Mouse (Mus musculus): ENCODE results near the gene Ddx42. TPM values are rescaled to one million over a fixed set of nuclear protein-coding genes. Genes with fewer than 3 reads are reported as not detected.
A peak's percentile ranks its signal among the peaks of the same experiment; 100 is the strongest.
"Not testable (repeated sequence)": the region's sequence is repeated elsewhere in the genome, so short reads cannot be mapped to it uniquely, and the experiment has no call there.

The Ddx42 gene
- polyA plus RNA-seq, 1 experiment, result 5.2 TPM

- peaks cover 10% of the 10 kb centered on the region for H3K36me3 ChIP-seq (ENCODE audit: control insufficient read depth, insufficient read depth, low read length)
- TF ChIP-seq POLR2A (IDR thresholded peaks at IDR 0.05; ENCODE audit: low read depth, low read length), result no peak
- no peak for TF ChIP-seq CTCF (IDR thresholded peaks at IDR 0.05; ENCODE audit: extremely low read depth, insufficient read length, insufficient replicate concordance, low read depth, low read length)
- H3K4me1 ChIP-seq (ENCODE audit: control insufficient read depth, insufficient read depth, insufficient read length, low read length), result no peaks in the 10 kb centered on the region; the same call in 1 of the 2 replicates
- no peak overlapping the region for H3K27ac ChIP-seq (ENCODE audit: insufficient read depth, low read depth, low read length)
- WGBS, result 56% methylated on average over 3 of the region's 3 CpGs
- no peaks in the 10 kb centered on the region for H3K27me3 ChIP-seq (ENCODE audit: control insufficient read depth, insufficient read depth, low read length)
- H3K4me3 ChIP-seq (ENCODE audit: low read depth, low read length), result no peak overlapping the region
These were observed 3.9 kb downstream of the Ddx42 start for GRCm38 (mm10) chr11:106220603-106221002.

- H3K36me3 ChIP-seq (ENCODE audit: control insufficient read depth, insufficient read depth, low read length), result peaks cover 53% of the 10 kb centered on the region
These were observed 17.3 kb downstream of the Ddx42 start for GRCm38 (mm10) chr11:106233978-106234377.

GRCm38 (mm10) chr11:106246834-106247233 is 30.1 kb downstream of the Ddx42 start:
- 95% methylated on average over 1 of the region's 1 CpGs for WGBS
- H3K4me3 ChIP-seq (ENCODE audit: low read depth, low read length), result no peak overlapping the region
- no peak overlapping the region for H3K27ac ChIP-seq (ENCODE audit: insufficient read depth, low read depth, low read length)
- TF ChIP-seq POLR2A (IDR thresholded peaks at IDR 0.05; ENCODE audit: low read depth, low read length), result no peak
- TF ChIP-seq CTCF (IDR thresholded peaks at IDR 0.05; ENCODE audit: extremely low read depth, insufficient read length, insufficient replicate concordance, low read depth, low read length), result no peak; the same call in 1 of the 2 replicates
- no peaks in the 10 kb centered on the region for H3K27me3 ChIP-seq (ENCODE audit: control insufficient read depth, insufficient read depth, low read length)
- H3K36me3 ChIP-seq (ENCODE audit: control insufficient read depth, insufficient read depth, low read length), result peaks cover 86% of the 10 kb centered on the region
- no peaks in the 10 kb centered on the region for H3K4me1 ChIP-seq (ENCODE audit: control insufficient read depth, insufficient read depth, insufficient read length, low read length)

More at GRCm38 (mm10) chr11:106233978-106234377, 17.3 kb downstream of the Ddx42 start:
- WGBS, result 75% methylated on average over 8 of the region's 8 CpGs
- not testable (repeated sequence) for H3K27me3 ChIP-seq (ENCODE audit: control insufficient read depth, insufficient read depth, low read length); H3K27ac ChIP-seq (ENCODE audit: insufficient read depth, low read depth, low read length); H3K4me1 ChIP-seq (ENCODE audit: control insufficient read depth, insufficient read depth, insufficient read length, low read length); H3K4me3 ChIP-seq (ENCODE audit: low read depth, low read length)

- WGBS, result 63% methylated on average over 7 of the region's 7 CpGs
- H3K27ac ChIP-seq (ENCODE audit: insufficient read depth, low read depth, low read length), result no peak overlapping the region
These were observed 32.6 kb downstream of the Ddx42 start for GRCm38 (mm10) chr11:106249326-106249725.

GRCm38 (mm10) chr11:106254767-106255166 is 38.0 kb downstream of the Ddx42 start:
- TF ChIP-seq CTCF (IDR thresholded peaks at IDR 0.05; ENCODE audit: extremely low read depth, insufficient read length, insufficient replicate concordance, low read depth, low read length) (no peak), POLR2A (IDR thresholded peaks at IDR 0.05; ENCODE audit: low read depth, low read length) (no peak)
- Histone ChIP-seq H3K36me3 (ENCODE audit: control insufficient read depth, insufficient read depth, low read length) (peaks cover 36% of the 10 kb centered on the region), H3K27me3 (ENCODE audit: control insufficient read depth, insufficient read depth, low read length) (no peaks in the 10 kb centered on the region), H3K4me1 (ENCODE audit: control insufficient read depth, insufficient read depth, insufficient read length, low read length) (peaks cover 6% of the 10 kb centered on the region; the same call in 1 of the 2 replicates), H3K27ac (ENCODE audit: insufficient read depth, low read depth, low read length) (no peak overlapping the region), H3K4me3 (ENCODE audit: low read depth, low read length) (no peak overlapping the region; the same call in 1 of the 2 replicates)
- 5% methylated on average over 2 of the region's 2 CpGs for WGBS

More at GRCm38 (mm10) chr11:106249326-106249725, 32.6 kb downstream of the Ddx42 start:
- H3K27me3 ChIP-seq (ENCODE audit: control insufficient read depth, insufficient read depth, low read length), result no peaks in the 10 kb centered on the region
- no peaks in the 10 kb centered on the region for H3K4me1 ChIP-seq (ENCODE audit: control insufficient read depth, insufficient read depth, insufficient read length, low read length)
- peaks cover 75% of the 10 kb centered on the region for H3K36me3 ChIP-seq (ENCODE audit: control insufficient read depth, insufficient read depth, low read length)
- H3K4me3 ChIP-seq (ENCODE audit: low read depth, low read length), result no peak overlapping the region
- no peak for TF ChIP-seq CTCF (IDR thresholded peaks at IDR 0.05; ENCODE audit: extremely low read depth, insufficient read length, insufficient replicate concordance, low read depth, low read length)
- no peak for TF ChIP-seq POLR2A (IDR thresholded peaks at IDR 0.05; ENCODE audit: low read depth, low read length)

- Histone ChIP-seq H3K4me1 (ENCODE audit: control insufficient read depth, insufficient read depth, insufficient read length, low read length) (peaks cover 6% of the 10 kb centered on the region; the same call in 1 of the 2 replicates), H3K27ac (ENCODE audit: insufficient read depth, low read depth, low read length) (no peak overlapping the region), H3K36me3 (ENCODE audit: control insufficient read depth, insufficient read depth, low read length) (peaks cover 32% of the 10 kb centered on the region), H3K27me3 (ENCODE audit: control insufficient read depth, insufficient read depth, low read length) (no peaks in the 10 kb centered on the region), H3K4me3 (ENCODE audit: low read depth, low read length) (peak overlapping the region; percentile 77)
- TF ChIP-seq CTCF (IDR thresholded peaks at IDR 0.05; ENCODE audit: extremely low read depth, insufficient read length, insufficient replicate concordance, low read depth, low read length) (no peak), POLR2A (IDR thresholded peaks at IDR 0.05; ENCODE audit: low read depth, low read length) (no peak)
- 1% methylated on average over 22 of the region's 22 CpGs for WGBS
These were observed 38.4 kb downstream of the Ddx42 start for GRCm38 (mm10) chr11:106255174-106255573.

GRCm38 (mm10) chr11:106255685-106256451 is 39.1 kb downstream of the Ddx42 start, which contains the start of the genes Ftsj3 and Psmc5:
Gene Ftsj3 (minus strand): TSS chr11:106256079.
Gene Psmc5 (plus strand): TSS chr11:106256154.
- H3K4me3 ChIP-seq (ENCODE audit: low read depth, low read length), result peak within 1 kb of the TSS; percentile 77
- H3K27me3 ChIP-seq (ENCODE audit: control insufficient read depth, insufficient read depth, low read length), result no peaks in the 10 kb centered on the region
- peaks cover 6% of the 10 kb centered on the region; the same call in 1 of the 2 replicates for H3K4me1 ChIP-seq (ENCODE audit: control insufficient read depth, insufficient read depth, insufficient read length, low read length)
- peak within 1 kb of the TSS; percentile 75 for H3K27ac ChIP-seq (ENCODE audit: insufficient read depth, low read depth, low read length)
- under 1% methylated on average over 42 of the region's 42 CpGs for WGBS
- TF ChIP-seq POLR2A (IDR thresholded peaks at IDR 0.05; ENCODE audit: low read depth, low read length), result peak; percentile 45; the same call in 1 of the 2 replicates
- TF ChIP-seq CTCF (IDR thresholded peaks at IDR 0.05; ENCODE audit: extremely low read depth, insufficient read length, insufficient replicate concordance, low read depth, low read length), result peak; percentile 28; the same call in 1 of the 2 replicates
- peaks cover 27% of the 10 kb centered on the region for H3K36me3 ChIP-seq (ENCODE audit: control insufficient read depth, insufficient read depth, low read length)
